Mouse (Mus musculus): ENCODE data around the gene Cd209f.
"Not testable (repeated sequence)": the region's sequence is repeated elsewhere in the genome, so short reads cannot be mapped to it uniquely, and the experiment has no call there.

Cd209f gene

GRCm38 (mm10) chr8:4105735-4106134, at the start of gene Cd209f:
Gene Cd209f (minus strand): TSS chr8:4105835.
- not testable (repeated sequence) for DNase-seq

GRCm38 (mm10) chr8:4154878-4155277, 49.2 kb upstream of the Cd209f start:
- DNase-seq = no peak

- DNase-seq = no peak
These were observed 41.6 kb upstream of the Cd209f start for GRCm38 (mm10) chr8:4147272-4147671.

GRCm38 (mm10) chr8:4141721-4142120, 36.1 kb upstream of the Cd209f start:
- DNase-seq = no peak

GRCm38 (mm10) chr8:4139660-4140646, 34.3 kb upstream of the Cd209f start:
- peak; percentile 60 for DNase-seq

- no peak for DNase-seq
These were observed 28.2 kb upstream of the Cd209f start, which contains the start of gene Cd209g for GRCm38 (mm10) chr8:4133798-4134197. Gene Cd209g (plus strand): TSS chr8:4134098.

GRCm38 (mm10) chr8:4088514-4088913, 17.1 kb downstream of the Cd209f start:
- not testable (repeated sequence) for DNase-seq

- DNase-seq = peak; percentile 7
These were observed 18.4 kb downstream of the Cd209f start for GRCm38 (mm10) chr8:4087180-4087722.
